Mouse (Mus musculus) thymus, postnatal 25 days (tissue): ENCODE data around the gene Ccnd2.

Source experiments
- DNase-seq: peaks from one replicate; pipeline ENCODE4 v3.0.0; 2022

The Ccnd2 gene

GRCm38 (mm10) chr6:127107413-127107812, 44.6 kb downstream of the Ccnd2 start:
- DNase-seq, result no peak

- DNase-seq, result no peak
These were observed 45.3 kb downstream of the Ccnd2 start for GRCm38 (mm10) chr6:127106726-127107125.

DNA sequence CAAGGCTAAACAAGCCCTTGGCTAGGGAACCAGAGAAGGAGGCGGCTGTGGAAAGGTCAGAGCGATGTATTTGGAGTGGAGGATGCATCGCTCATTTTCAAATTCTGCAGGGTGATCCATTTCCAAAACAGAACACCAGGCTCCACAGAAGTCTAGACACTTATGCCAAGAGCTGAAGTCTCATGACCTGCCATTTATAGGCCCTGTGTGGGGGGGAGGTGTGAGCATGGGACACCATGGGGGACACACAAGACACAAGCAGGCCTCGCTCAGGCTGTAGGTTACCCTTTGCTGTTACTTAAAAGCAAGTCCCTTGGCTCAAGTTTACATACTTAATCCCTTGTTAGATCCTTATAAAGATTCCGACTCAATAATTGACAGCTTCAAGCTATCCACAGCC, 45.8 kb downstream of the Ccnd2 start:
- DNase-seq, result no peak

DNA sequence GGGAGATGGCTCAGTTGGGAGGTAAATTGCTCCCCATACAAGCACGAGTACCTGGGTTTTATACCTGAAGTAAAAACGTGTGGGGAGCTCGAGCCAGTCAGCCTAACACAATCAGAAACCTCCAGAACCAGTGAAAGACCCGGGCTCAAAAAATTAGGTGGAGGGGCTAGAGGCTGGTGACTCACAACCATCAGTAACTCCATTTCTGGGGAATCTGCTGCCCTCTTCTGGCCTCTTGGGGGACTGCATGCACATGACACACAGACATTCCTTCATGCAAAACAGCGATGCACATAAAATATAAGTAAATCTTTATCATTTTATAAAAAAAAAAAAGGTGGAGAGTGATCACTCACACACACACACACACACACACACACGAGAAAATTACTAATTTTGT, 46.9 kb downstream of the Ccnd2 start:
- DNase-seq, result peak; percentile 50

DNA sequence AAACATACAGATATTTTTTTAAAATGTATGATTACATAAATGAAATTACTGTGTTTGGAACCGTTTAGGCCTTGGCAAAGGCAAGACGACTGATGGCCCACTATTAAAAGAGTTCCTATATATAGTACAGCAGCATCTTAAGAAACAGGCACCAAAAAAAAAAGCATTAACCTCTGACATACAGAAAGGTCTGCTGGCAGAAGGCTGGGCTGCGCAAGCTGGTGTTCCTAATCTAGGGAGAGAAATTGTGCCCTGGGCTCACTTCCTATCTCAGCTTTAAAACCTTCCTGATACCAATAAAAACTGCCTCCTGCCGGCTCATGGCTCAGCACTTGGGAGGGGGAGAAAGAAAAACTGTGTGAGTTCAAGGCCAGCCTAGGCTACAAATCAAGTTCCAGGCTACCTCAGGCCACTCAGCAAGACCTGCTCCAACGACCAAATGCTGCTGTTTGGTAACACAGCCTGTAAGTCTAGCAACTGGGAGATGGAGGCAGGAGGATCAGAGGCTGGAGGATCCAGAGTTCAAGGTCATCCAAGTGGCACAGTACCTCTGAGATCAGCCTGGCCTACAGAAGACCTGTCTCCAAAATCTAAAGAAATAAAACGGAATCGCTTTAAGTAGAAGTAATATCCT, 47.5 kb downstream of the Ccnd2 start:
- no peak for DNase-seq

- DNase-seq, result no peak
These were observed 48.3 kb downstream of the Ccnd2 start for GRCm38 (mm10) chr6:127103506-127104275.

- DNase-seq, result no peak
These were observed 57.4 kb downstream of the Ccnd2 start for GRCm38 (mm10) chr6:127094565-127094964.

DNA sequence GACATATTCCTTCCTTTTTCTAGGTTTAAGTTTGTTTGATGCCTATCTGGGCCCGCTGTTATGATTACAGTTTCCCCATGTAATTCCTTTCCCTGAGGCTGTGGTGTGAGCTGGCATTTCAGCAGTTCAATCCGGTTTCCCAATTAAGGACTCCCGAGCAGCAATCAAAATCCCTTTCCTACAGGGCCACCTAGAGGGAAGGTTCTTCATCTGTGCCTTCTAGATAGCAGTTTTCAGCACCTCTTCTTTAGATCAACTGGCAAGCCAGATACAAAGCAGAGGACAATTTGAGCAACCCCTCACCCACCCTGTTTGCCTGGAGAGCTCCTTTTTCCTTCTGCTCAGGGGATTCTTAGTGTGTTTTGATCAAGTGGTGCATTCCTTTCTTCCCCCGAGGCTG, 65.3 kb downstream of the Ccnd2 start:
- peak; percentile 21 for DNase-seq

DNA sequence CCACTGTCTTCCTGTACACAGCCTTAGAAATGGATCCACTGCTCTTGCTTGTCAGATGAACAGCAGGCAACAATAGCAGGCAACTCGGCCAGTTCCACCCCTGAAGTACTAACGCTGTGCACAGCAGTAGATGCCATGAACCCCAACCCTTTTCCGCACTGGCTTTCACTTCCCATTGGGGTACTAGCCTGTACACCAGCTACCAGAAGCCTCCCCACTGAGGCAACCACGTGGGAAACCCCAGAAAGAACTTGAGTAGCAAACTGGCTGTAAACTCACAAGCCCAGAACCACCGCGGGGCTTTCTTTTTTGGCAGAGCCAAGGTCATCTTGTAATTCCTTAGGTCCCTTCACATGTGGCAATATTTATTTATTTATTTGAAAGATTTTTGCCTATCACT, 70.2 kb downstream of the Ccnd2 start:
- DNase-seq, result no peak

DNA sequence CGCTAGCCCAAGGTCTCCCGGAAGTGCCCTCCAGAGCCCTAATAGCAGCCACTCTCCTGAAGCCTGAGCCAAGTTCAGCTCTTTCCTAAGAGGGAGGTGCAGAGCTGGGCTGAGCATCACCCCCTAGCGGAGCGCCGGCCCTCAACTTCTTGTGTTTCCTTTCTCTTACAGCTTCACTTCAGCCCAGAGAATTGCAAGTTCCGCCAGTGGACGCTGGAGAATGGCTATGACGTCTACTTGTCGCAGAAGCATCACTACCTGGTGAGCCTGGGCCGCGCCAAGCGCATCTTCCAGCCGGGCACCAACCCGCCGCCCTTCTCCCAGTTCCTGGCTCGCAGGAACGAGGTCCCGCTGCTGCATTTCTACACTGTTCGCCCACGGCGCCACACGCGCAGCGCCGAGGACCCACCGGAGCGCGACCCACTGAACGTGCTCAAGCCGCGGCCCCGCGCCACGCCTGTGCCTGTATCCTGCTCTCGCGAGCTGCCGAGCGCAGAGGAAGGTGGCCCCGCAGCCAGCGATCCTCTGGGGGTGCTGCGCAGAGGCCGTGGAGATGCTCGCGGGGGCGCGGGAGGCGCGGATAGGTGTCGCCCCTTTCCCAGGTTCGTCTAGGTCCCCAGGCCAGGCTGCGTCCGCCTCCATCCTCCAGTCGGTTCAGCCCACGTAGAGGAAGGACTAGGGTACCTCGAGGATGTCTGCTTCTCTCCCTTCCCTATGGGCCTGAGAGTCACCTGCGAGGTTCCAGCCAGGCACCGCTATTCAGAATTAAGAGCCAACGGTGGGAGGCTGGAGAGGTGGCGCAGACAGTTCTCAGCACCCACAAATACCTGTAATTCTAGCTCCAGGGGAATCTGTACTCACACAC, 71.9 kb downstream of the Ccnd2 start:
- DNase-seq, result no peak
